Mouse (Mus musculus): ENCODE data around the gene Slc15a3. TPM values are rescaled to one million over a fixed set of nuclear protein-coding genes. Genes with fewer than 3 reads are reported as not detected.

Slc15a3 gene
- polyA plus RNA-seq (2015; fragmentation: Nextera tagmentation; extraction: Ambion mirVana), result 1.2 and 1.7 TPM in 2 replicates

DNA sequence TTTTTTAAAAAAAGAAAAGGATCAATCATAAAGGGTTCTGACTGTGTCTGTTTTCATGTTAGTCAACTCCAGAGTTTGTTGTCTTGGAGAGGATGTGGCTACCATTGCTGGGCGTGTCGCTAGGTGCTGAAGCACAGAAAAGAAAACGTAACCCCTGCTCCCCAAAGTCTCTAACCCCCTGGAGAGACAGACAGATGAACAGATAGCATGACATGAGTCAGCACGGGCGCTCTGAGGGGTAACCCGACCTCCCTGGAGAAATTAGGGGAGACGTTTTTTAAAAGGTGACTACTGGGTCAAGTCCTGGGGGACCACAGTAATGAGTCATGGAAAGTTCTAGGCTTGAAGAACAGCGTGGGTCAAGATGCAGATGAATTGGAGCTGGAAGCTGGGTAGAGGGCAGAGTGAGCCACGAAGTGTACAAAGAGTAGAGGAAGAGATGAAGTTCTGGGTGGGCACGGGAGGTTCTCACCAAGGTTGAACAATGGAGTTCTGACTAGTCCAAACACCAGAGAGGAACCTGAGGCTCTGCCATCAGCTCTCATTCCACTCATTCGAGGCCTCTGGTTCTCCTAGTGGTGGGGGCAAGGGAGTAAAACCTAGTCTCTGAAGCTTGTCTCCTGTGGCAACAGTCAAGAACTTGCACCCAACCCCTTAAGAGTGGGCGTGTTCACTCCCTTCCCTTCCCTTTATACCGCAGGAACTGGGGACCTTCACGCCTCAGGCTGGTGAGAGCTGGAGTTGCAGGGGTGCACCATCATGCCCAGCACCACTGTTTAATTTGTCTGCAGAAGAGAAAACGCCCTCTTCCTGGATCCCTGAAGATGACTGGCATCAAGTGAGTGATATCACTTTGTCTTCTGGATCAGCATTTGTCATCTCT is at the start of gene Slc15a3:
Slc15a3 (plus strand) TSS at position 718 of the 883 bp plus-strand sequence.
- H3K4me2 ChIP-seq, result no peak within 1 kb of the TSS
- ATAC-seq (ENCODE audit: insufficient read depth), result no peak
- 49% methylated on average over 15 of the region's 15 CpGs for WGBS (ENCODE audit: insufficient replicate concordance)
- no peaks in the 10 kb centered on the region for H3K9me3 ChIP-seq (replicated peaks)
- no peak within 1 kb of the TSS for H3K27ac ChIP-seq (replicated peaks)
- H3K27me3 ChIP-seq, result peaks cover 16% of the 10 kb centered on the region
- no peak within 1 kb of the TSS for H3K9ac ChIP-seq
- H3K4me1 ChIP-seq (replicated peaks), result peaks cover 4% of the 10 kb centered on the region; the same call in 1 of the 2 replicates
- no peaks in the 10 kb centered on the region for H3K36me3 ChIP-seq (replicated peaks)
- H3K4me3 ChIP-seq (replicated peaks), result no peak within 1 kb of the TSS

DNA sequence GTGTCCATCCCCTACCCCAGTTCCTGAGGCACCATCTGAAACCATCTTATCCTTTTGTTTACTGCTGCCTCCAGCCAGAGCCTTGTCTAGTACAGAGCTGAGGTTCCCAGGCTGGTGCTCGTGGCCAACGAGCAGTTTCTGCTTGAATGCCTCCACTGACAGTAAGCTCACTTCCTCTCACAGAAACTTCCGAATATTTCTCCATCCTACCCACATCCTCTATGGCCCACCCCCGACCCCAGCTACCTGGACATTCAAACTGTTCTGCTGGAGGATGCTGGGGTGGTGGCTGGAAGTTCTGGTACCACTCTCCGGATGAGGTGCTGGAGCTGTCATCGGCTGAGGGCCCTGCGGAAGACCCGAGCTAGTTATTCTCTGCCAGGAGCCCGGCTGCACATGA is 49.2 kb upstream of the Slc15a3 start:
- 47% methylated on average over 9 of the region's 9 CpGs for WGBS (ENCODE audit: insufficient replicate concordance)
- H3K4me1 ChIP-seq (replicated peaks), result no peaks in the 10 kb centered on the region
- no peak overlapping the region for H3K4me2 ChIP-seq
- no peak overlapping the region for H3K4me3 ChIP-seq (replicated peaks)
- H3K27me3 ChIP-seq, result no peaks in the 10 kb centered on the region
- no peak for ATAC-seq (ENCODE audit: insufficient read depth)
- H3K27ac ChIP-seq (replicated peaks), result no peak overlapping the region
- H3K36me3 ChIP-seq (replicated peaks), result no peaks in the 10 kb centered on the region
- H3K9ac ChIP-seq, result no peak overlapping the region
- H3K9me3 ChIP-seq (replicated peaks), result no peaks in the 10 kb centered on the region

DNA sequence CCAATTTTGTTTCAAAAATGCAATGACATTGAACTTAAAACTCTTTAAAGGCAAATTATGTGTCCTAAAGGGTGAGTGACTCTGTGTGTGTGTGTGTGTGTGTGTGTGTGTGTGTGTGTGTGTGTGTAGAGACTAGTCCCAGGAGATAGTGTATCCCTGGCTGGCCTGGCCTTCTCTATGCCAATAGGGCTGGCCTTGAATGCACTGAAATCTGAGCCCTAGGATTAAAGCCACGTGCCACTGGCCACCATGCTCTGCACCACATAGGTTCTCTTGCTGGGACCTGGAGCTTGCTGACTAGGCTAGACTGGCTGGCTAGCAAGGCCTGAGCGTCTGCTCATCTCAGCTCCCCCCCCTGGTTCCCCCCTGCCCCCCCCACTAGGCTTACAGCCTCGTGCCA is 46.5 kb upstream of the Slc15a3 start:
- Histone ChIP-seq H3K36me3 (replicated peaks) (no peaks in the 10 kb centered on the region), H3K4me1 (replicated peaks) (no peaks in the 10 kb centered on the region), H3K27ac (replicated peaks) (no peak overlapping the region), H3K27me3 (no peaks in the 10 kb centered on the region), H3K4me3 (replicated peaks) (no peak overlapping the region), H3K4me2 (no peak overlapping the region), H3K9ac (no peak overlapping the region), H3K9me3 (replicated peaks) (no peaks in the 10 kb centered on the region)
- 46% methylated on average over 3 of the region's 3 CpGs for WGBS (ENCODE audit: insufficient replicate concordance)
- ATAC-seq (ENCODE audit: insufficient read depth), result no peak

GRCm38 (mm10) chr19:10794916-10795315 is 44.6 kb upstream of the Slc15a3 start:
- H3K36me3 ChIP-seq (replicated peaks), result no peaks in the 10 kb centered on the region
- no peak for ATAC-seq (ENCODE audit: insufficient read depth)
- no peak overlapping the region for H3K4me2 ChIP-seq
- H3K4me3 ChIP-seq (replicated peaks), result no peak overlapping the region
- 67% methylated on average over 1 of the region's 1 CpGs for WGBS (ENCODE audit: insufficient replicate concordance)
- H3K4me1 ChIP-seq (replicated peaks), result no peaks in the 10 kb centered on the region
- H3K27ac ChIP-seq (replicated peaks), result no peak overlapping the region
- H3K27me3 ChIP-seq, result no peaks in the 10 kb centered on the region
- H3K9me3 ChIP-seq (replicated peaks), result no peaks in the 10 kb centered on the region
- H3K9ac ChIP-seq, result no peak overlapping the region

- ATAC-seq (ENCODE audit: insufficient read depth), result no peak
- WGBS (ENCODE audit: insufficient replicate concordance), result 50% methylated on average over 10 of the region's 10 CpGs
- H3K27me3 ChIP-seq, result no peaks in the 10 kb centered on the region
- H3K27ac ChIP-seq (replicated peaks), result no peak overlapping the region
- H3K36me3 ChIP-seq (replicated peaks), result no peaks in the 10 kb centered on the region
- no peak overlapping the region for H3K4me2 ChIP-seq
- H3K4me1 ChIP-seq (replicated peaks), result no peaks in the 10 kb centered on the region
- no peak overlapping the region for H3K4me3 ChIP-seq (replicated peaks)
- H3K9ac ChIP-seq, result no peak overlapping the region
- H3K9me3 ChIP-seq (replicated peaks), result no peaks in the 10 kb centered on the region
Observed at GRCm38 (mm10) chr19:10798576-10798975, 41.0 kb upstream of the Slc15a3 start.

DNA sequence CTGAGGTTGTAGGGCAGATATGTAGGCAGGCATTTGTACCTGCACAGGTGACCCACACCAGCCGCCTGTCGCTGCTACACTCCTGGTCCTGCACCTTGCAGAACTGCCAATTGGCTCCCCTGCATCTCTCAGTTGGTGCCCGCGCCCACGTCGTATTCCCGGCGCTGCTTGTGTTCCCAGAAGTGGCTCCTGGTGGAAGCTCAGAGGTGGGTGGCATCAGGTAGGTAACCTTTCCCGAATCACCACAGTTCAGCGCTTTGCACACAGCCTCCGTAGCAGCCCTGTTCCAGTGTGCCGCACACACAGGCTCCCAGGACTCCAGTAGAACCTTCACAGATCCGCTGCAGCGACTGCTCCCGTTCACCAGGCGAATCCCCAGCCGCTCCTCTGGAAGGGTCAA is 40.4 kb upstream of the Slc15a3 start:
- no peak overlapping the region for H3K9ac ChIP-seq
- no peaks in the 10 kb centered on the region for H3K36me3 ChIP-seq (replicated peaks)
- no peak overlapping the region for H3K27ac ChIP-seq (replicated peaks)
- H3K4me2 ChIP-seq, result no peak overlapping the region
- no peaks in the 10 kb centered on the region for H3K27me3 ChIP-seq
- H3K4me1 ChIP-seq (replicated peaks), result no peaks in the 10 kb centered on the region
- WGBS (ENCODE audit: insufficient replicate concordance), result 80% methylated on average over 17 of the region's 17 CpGs
- no peak for ATAC-seq (ENCODE audit: insufficient read depth)
- H3K9me3 ChIP-seq (replicated peaks), result no peaks in the 10 kb centered on the region
- no peak overlapping the region for H3K4me3 ChIP-seq (replicated peaks)

GRCm38 (mm10) chr19:10801070-10801469 is 38.5 kb upstream of the Slc15a3 start:
- H3K36me3 ChIP-seq (replicated peaks), result no peaks in the 10 kb centered on the region
- H3K4me3 ChIP-seq (replicated peaks), result no peak overlapping the region
- no peaks in the 10 kb centered on the region for H3K9me3 ChIP-seq (replicated peaks)
- H3K9ac ChIP-seq, result no peak overlapping the region
- no peak overlapping the region for H3K4me2 ChIP-seq
- ATAC-seq (ENCODE audit: insufficient read depth), result no peak
- no peak overlapping the region for H3K27ac ChIP-seq (replicated peaks)
- H3K27me3 ChIP-seq, result no peaks in the 10 kb centered on the region
- WGBS (ENCODE audit: insufficient replicate concordance), result 30% methylated on average over 6 of the region's 6 CpGs
- H3K4me1 ChIP-seq (replicated peaks), result no peaks in the 10 kb centered on the region

GRCm38 (mm10) chr19:10801906-10802305 is 37.6 kb upstream of the Slc15a3 start:
- H3K27me3 ChIP-seq, result no peaks in the 10 kb centered on the region
- 68% methylated on average over 6 of the region's 6 CpGs for WGBS (ENCODE audit: insufficient replicate concordance)
- H3K27ac ChIP-seq (replicated peaks), result no peak overlapping the region
- no peaks in the 10 kb centered on the region for H3K4me1 ChIP-seq (replicated peaks)
- H3K9ac ChIP-seq, result no peak overlapping the region
- no peaks in the 10 kb centered on the region for H3K36me3 ChIP-seq (replicated peaks)
- H3K9me3 ChIP-seq (replicated peaks), result no peaks in the 10 kb centered on the region
- ATAC-seq (ENCODE audit: insufficient read depth), result no peak
- no peak overlapping the region for H3K4me3 ChIP-seq (replicated peaks)
- H3K4me2 ChIP-seq, result no peak overlapping the region

DNA sequence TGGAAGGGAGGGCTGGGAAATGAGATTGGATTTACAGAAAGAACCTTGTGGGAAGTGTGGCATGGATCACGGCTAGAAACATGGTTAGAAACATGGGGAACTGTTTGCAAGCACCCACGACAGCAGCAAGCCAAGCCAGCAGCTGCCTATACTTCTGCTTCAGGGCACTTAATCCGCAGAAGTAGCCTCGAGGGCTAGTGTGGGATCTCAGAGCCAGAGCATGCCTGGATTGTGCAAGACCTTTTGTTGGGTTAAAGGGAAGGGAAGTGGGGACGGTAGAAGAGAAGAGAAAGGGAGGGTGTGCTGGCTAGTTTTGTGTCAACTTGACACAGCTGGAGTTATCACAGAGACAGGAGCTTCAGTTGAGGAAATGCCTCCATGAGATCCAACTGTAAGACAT is 35.8 kb upstream of the Slc15a3 start:
- no peak for ATAC-seq (ENCODE audit: insufficient read depth)
- H3K9ac ChIP-seq, result no peak overlapping the region
- WGBS (ENCODE audit: insufficient replicate concordance), result 34% methylated on average over 5 of the region's 5 CpGs
- no peak overlapping the region for H3K4me2 ChIP-seq
- no peaks in the 10 kb centered on the region for H3K36me3 ChIP-seq (replicated peaks)
- no peak overlapping the region for H3K27ac ChIP-seq (replicated peaks)
- no peaks in the 10 kb centered on the region for H3K27me3 ChIP-seq
- no peaks in the 10 kb centered on the region for H3K4me1 ChIP-seq (replicated peaks)
- H3K9me3 ChIP-seq (replicated peaks), result no peaks in the 10 kb centered on the region
- H3K4me3 ChIP-seq (replicated peaks), result no peak overlapping the region

DNA sequence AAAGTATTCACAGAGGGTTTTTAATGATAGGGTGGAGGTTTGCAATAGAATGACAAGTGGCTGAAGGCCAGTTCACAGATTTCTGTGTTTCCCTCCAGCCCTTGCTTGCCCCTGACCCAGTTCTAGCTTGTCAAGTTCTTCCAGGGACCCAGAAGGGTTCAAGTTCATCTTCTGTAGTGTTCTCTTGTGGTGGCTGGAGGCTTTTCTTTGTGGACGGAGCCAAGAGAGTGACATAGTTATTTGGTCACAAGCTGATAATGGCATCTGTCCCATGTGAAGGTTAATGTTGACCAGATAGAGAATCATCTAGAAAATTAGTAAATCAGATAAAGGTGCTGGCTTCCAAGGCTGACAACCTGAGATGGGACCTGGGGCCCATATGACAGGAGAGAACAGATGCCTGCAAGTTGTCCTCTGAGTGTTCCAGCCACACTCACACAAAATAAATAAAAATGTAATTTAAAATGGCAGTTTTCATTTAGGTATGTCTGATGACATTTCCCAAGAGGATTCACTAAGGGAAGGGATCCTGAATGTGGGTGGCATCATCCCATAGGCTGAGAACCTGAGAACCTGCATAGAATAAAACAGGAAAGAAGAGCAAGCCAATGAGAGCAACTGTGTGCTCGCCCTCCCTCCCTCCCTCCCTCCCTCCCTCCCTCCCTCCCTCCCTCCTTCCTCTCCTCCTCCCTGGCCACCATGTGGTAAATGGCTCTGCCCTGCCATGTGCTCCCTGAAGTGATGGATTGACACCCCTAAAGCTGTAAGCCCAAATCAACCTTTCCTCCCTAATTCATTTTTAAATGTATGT is 34.5 kb upstream of the Slc15a3 start:
- Histone ChIP-seq H3K9ac (no peak overlapping the region), H3K4me1 (replicated peaks) (no peaks in the 10 kb centered on the region), H3K27ac (replicated peaks) (no peak overlapping the region), H3K27me3 (no peaks in the 10 kb centered on the region), H3K9me3 (replicated peaks) (no peaks in the 10 kb centered on the region), H3K4me2 (no peak overlapping the region), H3K4me3 (replicated peaks) (no peak overlapping the region), H3K36me3 (replicated peaks) (no peaks in the 10 kb centered on the region)
- 63% methylated on average over 2 of the region's 2 CpGs for WGBS (ENCODE audit: insufficient replicate concordance)
- ATAC-seq (ENCODE audit: insufficient read depth), result no peak

DNA sequence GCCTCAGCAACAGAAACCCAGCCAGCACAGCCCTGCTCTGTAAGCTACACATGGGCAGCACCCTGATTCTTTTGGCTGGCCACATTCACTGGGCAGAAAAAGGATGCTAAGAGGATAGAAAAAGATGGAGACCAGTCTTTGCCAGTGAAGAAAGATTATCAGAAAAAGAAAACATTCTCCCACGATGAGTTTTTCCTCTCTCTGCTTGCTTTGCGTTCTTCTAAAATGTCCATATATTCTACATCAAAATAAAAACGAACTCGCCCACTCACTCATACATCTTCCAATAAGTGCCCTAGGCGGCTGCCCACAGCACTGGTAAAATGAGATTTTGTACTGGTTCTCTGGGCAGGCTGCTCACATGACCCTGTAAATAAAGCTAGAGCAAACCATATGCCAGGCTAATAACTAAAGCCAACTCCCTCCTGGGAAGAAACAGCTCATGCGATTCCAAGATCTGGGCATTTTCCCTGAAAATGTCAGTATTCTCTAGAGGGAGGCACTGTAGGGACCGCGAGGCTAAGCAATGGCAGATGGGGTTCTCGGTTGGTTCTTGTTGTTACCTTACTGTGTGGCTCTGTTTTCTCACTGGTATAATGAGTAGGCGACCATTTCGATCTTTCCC is 33.8 kb upstream of the Slc15a3 start:
- no peak for ATAC-seq (ENCODE audit: insufficient read depth)

More for the DNA sequence above, 33.8 kb upstream of the Slc15a3 start:
- Histone ChIP-seq H3K27ac (replicated peaks) (no peak overlapping the region), H3K4me2 (no peak overlapping the region), H3K36me3 (replicated peaks) (no peaks in the 10 kb centered on the region), H3K9me3 (replicated peaks) (no peaks in the 10 kb centered on the region), H3K27me3 (no peaks in the 10 kb centered on the region), H3K4me1 (replicated peaks) (no peaks in the 10 kb centered on the region), H3K4me3 (replicated peaks) (no peak overlapping the region), H3K9ac (no peak overlapping the region)
- WGBS (ENCODE audit: insufficient replicate concordance), result 78% methylated on average over 11 of the region's 11 CpGs

Measured in liver, embryonic 15.5 days (tissue).